Mouse (Mus musculus) lung, adult 2 months (tissue): Measurements from ENCODE around the gene R3hdm2. TPM values are rescaled to one million over a fixed set of nuclear protein-coding genes. Genes with fewer than 3 reads are reported as not detected.

Experiments used
- DNase-seq: peaks from one replicate; pipeline ENCODE4 v3.0.0; 2022
- H3K4me1 ChIP-seq: fragments of 200-500 bp; 2 replicates; pipeline ENCODE4 v1.6.1; 2011; ENCODE audit warnings: low read length; ENCODE audit not compliant: control insufficient read depth, insufficient read depth
- H3K4me3 ChIP-seq: fragments of 200-500 bp; replicated peaks from 2 replicates; pipeline ENCODE3; 2011; ENCODE audit warnings: low read depth, mild to moderate bottlenecking, control low read depth, low read length; ENCODE audit errors: extremely low read depth
- CTCF ChIP-seq: fragments of 200-500 bp; IDR thresholded peaks from 2 replicates; pipeline ENCODE4 v1.5.1; 2011; ENCODE audit warnings: mild to moderate bottlenecking, low read length, control low read depth; ENCODE audit not compliant: insufficient read depth
- POLR2A ChIP-seq: fragments of 200-500 bp; IDR thresholded peaks from 2 replicates; pipeline ENCODE4 v1.6.1; 2011; ENCODE audit warnings: low read depth, mild to moderate bottlenecking, control low read depth, low read length, borderline replicate concordance; ENCODE audit errors: extremely low read depth
- WGBS: fragments of 180-500 bp; shearing (Covaris S2); methylation state at CpG from one replicate; pipeline ENCODE4 v1.1.7; 2018; 5-methylcytosine and 5-hydroxymethylcytosine counted together
- polyA plus RNA-seq: library from polyadenylated mRNA; depleted of rRNA; stranded (reverse); fragments of >200 nt; gene quantifications from 2 replicates; pipeline ENCODE4 v1.2.3, GENCODE M21; 2012

Gene R3hdm2
- polyA plus RNA-seq, 1 experiment = 129 TPM

DNA sequence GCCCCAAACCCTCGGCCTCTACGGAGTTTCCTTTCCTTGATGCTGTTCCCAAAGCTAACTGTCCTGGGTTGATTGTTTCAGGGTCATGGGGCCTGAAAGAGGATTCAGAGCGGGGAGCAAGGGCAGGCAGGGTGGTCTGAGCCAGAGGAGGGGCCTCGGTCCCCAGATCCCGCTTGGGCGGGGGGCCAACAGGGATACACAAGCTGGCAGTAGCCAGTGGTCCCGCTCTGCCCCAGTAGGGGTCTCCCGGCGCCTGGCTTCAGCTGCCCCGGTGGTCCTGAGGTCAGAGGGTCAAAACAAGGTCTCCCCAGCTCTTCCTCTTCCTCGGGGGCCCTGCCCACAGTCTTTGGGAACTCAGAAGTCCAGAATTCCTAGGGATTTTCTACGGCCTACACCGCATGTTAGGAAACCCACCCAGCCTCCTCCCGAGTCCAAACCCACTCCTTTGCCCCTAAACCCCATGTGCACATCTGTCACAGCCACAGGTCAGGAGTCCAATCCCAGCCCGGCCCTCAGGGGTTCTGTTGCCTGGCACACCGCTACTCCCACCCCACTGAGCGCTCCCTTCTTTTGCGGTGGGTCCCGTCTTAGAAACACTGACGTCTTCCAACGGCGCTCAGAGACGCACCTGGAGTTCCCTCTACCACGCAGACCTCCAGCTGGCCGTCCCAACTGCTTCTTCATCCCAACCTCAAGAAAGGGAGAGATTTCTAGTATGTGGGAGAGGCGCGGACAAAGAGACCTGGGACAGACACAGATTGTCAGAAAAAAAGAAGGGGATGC, 39.4 kb upstream of the R3hdm2 start:
- no peak overlapping the region for H3K4me3 ChIP-seq
- TF ChIP-seq CTCF (no peak), POLR2A (no peak)
- 3% methylated on average over 27 of the region's 27 CpGs for WGBS
- peaks cover 2% of the 10 kb centered on the region; the same call in 1 of the 2 replicates for H3K4me1 ChIP-seq
- DNase-seq = no peak

DNA sequence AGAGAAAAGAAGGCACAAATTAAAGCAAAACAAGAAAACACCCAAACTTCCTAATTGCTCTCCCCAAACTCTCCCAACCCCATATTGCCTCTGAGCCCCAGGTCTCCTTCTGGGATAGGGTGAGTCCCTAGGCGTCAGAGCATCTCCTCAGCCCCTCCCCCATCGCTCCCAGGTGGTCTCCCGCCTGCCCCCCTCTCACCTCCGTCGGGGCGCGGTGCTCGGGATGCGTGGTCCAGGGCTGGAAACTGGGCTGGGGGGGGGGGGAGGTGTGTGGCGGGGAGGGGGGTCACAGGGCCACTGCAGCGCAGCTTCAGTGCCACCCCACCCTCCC, 38.8 kb upstream of the R3hdm2 start:
- 2% methylated on average over 11 of the region's 11 CpGs for WGBS
- DNase-seq = no peak
- peaks cover 2% of the 10 kb centered on the region; the same call in 1 of the 2 replicates for H3K4me1 ChIP-seq
- TF ChIP-seq POLR2A = no peak
- TF ChIP-seq CTCF = no peak
- H3K4me3 ChIP-seq = no peak overlapping the region

DNA sequence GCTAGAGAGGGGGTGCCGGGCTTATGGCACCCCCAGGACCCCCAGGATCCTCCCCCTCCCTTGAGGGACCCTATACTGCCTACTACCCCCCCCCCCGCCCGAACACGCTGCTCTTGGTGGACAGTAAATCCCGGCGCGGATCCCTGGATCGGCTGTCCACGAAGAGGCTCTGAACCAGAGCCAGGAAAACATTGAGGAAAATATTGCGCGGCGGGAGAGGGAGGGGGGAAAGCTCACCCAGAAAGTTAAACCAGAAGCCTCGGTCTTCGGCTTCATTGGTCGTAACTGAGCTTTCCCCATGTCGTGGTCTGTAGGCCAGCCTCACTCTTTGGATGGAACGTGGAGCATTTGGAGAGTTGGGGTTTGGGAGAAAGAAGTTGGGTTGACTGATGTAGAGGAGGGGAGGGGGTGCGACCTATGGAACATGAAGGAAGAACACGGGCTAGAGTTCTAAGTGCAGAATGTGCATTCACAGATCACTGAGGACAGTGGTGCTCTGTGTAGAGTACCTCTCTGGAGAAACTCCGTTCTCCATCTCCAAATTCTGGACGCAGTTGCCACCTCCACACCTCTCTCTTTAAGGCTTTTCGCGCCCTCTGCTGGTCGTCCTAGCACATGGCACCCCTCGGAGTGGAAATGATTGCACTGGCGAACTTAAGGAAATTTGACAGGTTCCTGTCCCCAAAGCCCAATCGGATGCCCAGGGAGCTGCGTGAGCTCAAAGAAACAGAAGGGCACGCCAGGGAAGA, 38.1 kb upstream of the R3hdm2 start, which contains the start of gene Gli1:
Gli1 (minus strand) TSS at position 84 of the 749 bp plus-strand sequence.
- TF ChIP-seq POLR2A = no peak; the same call in 1 of the 2 replicates
- TF ChIP-seq CTCF = peak; percentile 94
- peak within 1 kb of the TSS; percentile 64 for H3K4me3 ChIP-seq
- under 1% methylated on average over 29 of the region's 29 CpGs for WGBS
- DNase-seq = peak; percentile 87
- peaks cover 2% of the 10 kb centered on the region; the same call in 1 of the 2 replicates for H3K4me1 ChIP-seq

DNA sequence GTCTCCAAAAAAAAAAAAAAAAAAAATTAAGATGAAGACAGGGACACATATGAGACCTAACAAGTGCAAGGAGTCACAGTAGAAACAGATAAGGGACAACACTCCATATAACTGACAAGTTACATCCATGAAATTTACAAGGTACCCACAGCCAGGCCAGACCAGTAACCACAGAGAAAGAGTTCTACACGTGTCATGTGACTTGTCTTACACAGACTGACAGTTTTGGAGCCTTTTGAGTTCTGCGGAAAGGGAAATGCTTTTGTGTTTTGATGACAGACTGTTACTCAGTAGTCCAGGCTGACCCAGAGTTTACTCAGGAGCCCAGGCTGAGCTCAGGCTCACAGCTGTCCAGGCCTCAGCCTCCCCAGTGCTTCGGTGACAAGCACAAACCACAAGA, 37.1 kb upstream of the R3hdm2 start:
- DNase-seq = no peak
- WGBS = 64% methylated on average over 3 of the region's 3 CpGs
- TF ChIP-seq POLR2A (no peak), CTCF (no peak)
- Histone ChIP-seq H3K4me3 (no peak overlapping the region), H3K4me1 (peaks cover 2% of the 10 kb centered on the region; the same call in 1 of the 2 replicates)

DNA sequence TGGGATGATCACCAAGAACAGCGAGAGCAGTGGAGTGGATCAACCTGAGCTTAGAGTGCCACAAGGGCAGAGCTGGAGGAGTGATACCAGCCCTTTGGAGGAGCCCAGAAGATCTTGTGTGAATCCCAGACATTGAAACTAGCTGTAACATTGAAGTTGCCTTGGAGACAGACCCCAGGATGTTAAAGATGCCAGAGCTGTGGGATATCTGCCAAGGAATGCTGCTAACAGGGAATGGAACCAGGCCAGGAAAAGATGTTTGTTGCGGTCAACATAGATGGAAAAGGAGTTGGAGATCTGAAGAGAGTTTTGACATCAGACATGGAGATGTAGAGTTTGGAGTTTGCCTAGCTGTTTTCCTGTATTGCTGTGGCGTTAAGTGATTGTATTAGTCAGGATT, 34.0 kb upstream of the R3hdm2 start:
- Histone ChIP-seq H3K4me3 (no peak overlapping the region), H3K4me1 (0 out of 2 replicates have a peak, but pooled peaks cover 2% of the 10 kb centered on the region)
- DNase-seq = no peak
- 73% methylated on average over 3 of the region's 3 CpGs for WGBS
- TF ChIP-seq POLR2A = no peak
- no peak for TF ChIP-seq CTCF

DNA sequence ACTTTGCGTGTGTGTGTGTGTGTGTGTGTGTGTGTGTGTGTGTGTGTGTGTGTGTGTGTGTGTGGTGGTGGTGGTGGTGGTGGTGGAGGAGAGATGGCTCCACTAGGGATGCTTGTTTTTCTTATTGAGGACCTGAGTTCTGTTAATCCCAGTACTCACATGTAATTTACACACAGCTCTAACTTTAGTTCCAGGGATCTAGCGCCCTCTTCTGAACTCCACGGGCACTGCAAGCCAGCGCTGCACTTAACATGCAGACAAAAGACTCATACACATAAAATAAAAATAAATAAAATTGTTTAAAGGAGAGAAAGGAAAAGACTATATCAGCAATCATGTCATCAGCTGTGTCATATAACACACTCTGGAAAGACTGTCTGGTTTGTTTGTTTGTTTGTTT, 31.2 kb upstream of the R3hdm2 start:
- TF ChIP-seq POLR2A = no peak
- TF ChIP-seq CTCF = peak; percentile 24; the same call in 1 of the 2 replicates
- WGBS = 56% methylated on average over 4 of the region's 4 CpGs

DNA sequence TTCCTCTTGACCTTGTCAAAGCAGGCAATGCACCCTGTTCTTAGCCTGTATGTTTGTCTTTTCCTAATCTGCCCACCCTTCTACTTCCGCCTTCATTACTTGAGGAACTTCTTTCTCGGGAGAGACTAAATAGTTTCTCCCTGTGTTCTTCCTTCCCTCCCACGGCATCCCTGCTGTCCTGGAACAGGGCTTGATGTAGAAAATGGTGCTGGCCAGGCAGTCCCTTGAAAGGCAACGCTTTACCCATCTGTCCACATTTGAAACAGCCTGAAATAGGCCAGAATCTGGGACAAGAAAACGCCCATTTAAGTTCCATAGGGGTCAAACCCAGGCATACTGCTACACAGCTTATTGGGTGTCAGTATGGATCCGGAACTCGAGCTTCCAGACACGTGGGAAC, 30.3 kb upstream of the R3hdm2 start:
- DNase-seq = no peak
- no peaks in the 10 kb centered on the region for H3K4me1 ChIP-seq
- no peak for TF ChIP-seq POLR2A
- TF ChIP-seq CTCF = no peak
- 74% methylated on average over 8 of the region's 8 CpGs for WGBS
- H3K4me3 ChIP-seq = no peak overlapping the region

More for the DNA sequence above, 31.2 kb upstream of the R3hdm2 start:
- Histone ChIP-seq H3K4me1 (no peaks in the 10 kb centered on the region), H3K4me3 (no peak overlapping the region)
- no peak for DNase-seq

DNA sequence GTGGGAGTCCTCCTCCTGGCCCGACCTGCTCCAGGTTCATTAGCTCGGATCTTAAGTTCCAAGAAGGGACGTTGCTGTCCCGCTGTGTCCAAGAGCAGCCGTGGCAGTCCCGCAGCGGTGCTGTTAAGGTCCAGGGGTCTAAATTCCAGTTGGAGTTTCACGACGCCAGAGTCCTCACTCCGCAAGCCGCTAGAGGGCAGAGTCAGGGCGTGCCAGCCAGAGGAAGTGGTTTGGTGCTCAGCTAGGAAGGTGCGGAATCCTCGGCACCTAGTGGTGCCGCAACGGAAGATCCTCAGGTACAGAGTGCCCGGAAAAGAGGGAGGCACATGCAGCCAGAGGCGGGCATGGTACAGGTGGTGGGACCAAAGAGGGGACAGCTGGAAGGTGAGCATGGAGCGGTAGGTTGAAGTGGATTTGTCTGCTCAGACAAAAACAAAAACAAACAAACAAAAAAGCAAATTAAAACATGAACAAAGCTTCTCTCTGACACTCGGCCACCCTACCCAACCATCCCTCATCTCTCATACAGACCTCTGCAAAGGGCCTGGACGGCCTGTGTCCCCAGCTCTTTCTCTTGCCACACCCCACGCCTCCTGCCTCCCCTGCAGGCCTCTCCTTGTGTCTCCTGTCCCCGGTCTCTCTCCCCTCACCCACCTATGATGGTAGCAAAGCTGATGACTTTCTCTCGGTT, 29.4 kb upstream of the R3hdm2 start:
- no peaks in the 10 kb centered on the region for H3K4me1 ChIP-seq
- TF ChIP-seq POLR2A (no peak), CTCF (peak; percentile 81)
- H3K4me3 ChIP-seq = no peak overlapping the region
- peak; percentile 59 for DNase-seq
- 13% methylated on average over 24 of the region's 24 CpGs for WGBS

DNA sequence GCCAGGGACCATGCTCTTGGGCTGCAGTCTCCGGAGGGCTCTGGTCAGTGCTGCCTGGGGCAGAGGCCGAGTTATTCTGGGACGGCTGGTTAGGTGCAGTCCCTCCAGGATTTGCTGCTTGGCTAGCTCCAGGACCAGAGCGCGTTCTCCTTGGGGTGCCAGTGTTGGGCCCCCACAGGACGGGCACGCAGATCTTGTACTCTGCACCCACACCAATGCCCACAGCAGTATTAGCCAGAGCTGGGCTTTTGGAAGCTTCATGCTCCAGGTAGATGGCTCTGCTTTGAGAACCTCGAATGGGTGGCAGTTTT, 28.9 kb upstream of the R3hdm2 start:
- Histone ChIP-seq H3K4me3 (no peak overlapping the region), H3K4me1 (no peaks in the 10 kb centered on the region)
- TF ChIP-seq CTCF (no peak), POLR2A (no peak)
- no peak for DNase-seq
- 87% methylated on average over 8 of the region's 8 CpGs for WGBS

DNA sequence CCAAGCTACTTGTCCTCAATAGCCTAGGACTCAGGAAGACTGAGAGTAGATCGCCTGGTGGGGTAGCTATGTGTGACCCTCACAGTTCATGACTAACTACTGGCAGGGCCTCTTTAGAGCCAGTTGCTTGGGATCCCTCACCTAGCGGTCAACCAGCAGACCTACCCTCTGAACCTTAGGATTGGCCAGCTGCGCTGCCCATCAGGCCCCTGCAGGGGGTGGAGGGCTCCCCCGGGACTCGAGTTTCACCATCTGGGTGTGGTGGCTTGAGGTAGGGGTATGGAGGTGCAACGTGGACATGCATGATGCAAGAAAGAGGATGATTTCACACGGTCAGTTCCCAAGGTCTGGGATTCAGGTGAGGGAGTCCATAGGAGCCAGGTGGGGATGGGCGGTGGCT, 28.4 kb upstream of the R3hdm2 start:
- WGBS = 63% methylated on average over 8 of the region's 8 CpGs
- TF ChIP-seq POLR2A (no peak), CTCF (no peak)

More for the DNA sequence above, 28.4 kb upstream of the R3hdm2 start:
- no peak for DNase-seq
- H3K4me1 ChIP-seq = no peaks in the 10 kb centered on the region
- no peak overlapping the region for H3K4me3 ChIP-seq
